Mouse (Mus musculus): ENCODE results near the gene Ccn2. TPM values are rescaled to one million over a fixed set of nuclear protein-coding genes. Genes with fewer than 3 reads are reported as not detected.
A peak's percentile ranks its signal among the peaks of the same experiment; 100 is the strongest.
"Not testable (repeated sequence)": the region's sequence is repeated elsewhere in the genome, so short reads cannot be mapped to it uniquely, and the experiment has no call there.

The Ccn2 gene
- polyA plus RNA-seq, 1 experiment from 2014 or later = 0.84 TPM

GRCm38 (mm10) chr10:24616572-24616971 is 21.3 kb downstream of the Ccn2 start:
- ATAC-seq (ENCODE audit: low read depth); H3K36me3 ChIP-seq (ENCODE audit: control insufficient read depth, insufficient read depth, low read length); H3K4me1 ChIP-seq (ENCODE audit: control insufficient read depth, insufficient read depth, low read length); H3K27me3 ChIP-seq (ENCODE audit: control insufficient read depth, insufficient read depth, low read length); H3K27ac ChIP-seq (ENCODE audit: low read depth, low read length); H3K9me3 ChIP-seq (ENCODE audit: control insufficient read depth, low read length); H3K9ac ChIP-seq (replicated peaks; ENCODE audit: low read depth, low read length); H3K4me2 ChIP-seq (ENCODE audit: low read depth, low read length); H3K4me3 ChIP-seq (ENCODE audit: low read depth, low read length): not testable (repeated sequence)
- 97% methylated on average over 1 of the region's 1 CpGs for WGBS

GRCm38 (mm10) chr10:24621572-24621971 is 26.3 kb downstream of the Ccn2 start:
- no peak for ATAC-seq (ENCODE audit: low read depth)
- Histone ChIP-seq H3K27ac (ENCODE audit: low read depth, low read length) (no peak overlapping the region), H3K36me3 (ENCODE audit: control insufficient read depth, insufficient read depth, low read length) (no peaks in the 10 kb centered on the region), H3K9ac (replicated peaks; ENCODE audit: low read depth, low read length) (no peak overlapping the region), H3K4me1 (ENCODE audit: control insufficient read depth, insufficient read depth, low read length) (no peaks in the 10 kb centered on the region), H3K27me3 (ENCODE audit: control insufficient read depth, insufficient read depth, low read length) (no peaks in the 10 kb centered on the region), H3K4me2 (ENCODE audit: low read depth, low read length) (no peak overlapping the region), H3K4me3 (ENCODE audit: low read depth, low read length) (no peak overlapping the region), H3K9me3 (ENCODE audit: control insufficient read depth, low read length) (no peaks in the 10 kb centered on the region)
- 38% methylated on average over 9 of the region's 9 CpGs for WGBS

GRCm38 (mm10) chr10:24622586-24622985 is 27.3 kb downstream of the Ccn2 start:
- no peaks in the 10 kb centered on the region for H3K27me3 ChIP-seq (ENCODE audit: control insufficient read depth, insufficient read depth, low read length)
- 27% methylated on average over 7 of the region's 7 CpGs for WGBS
- ATAC-seq (ENCODE audit: low read depth) = no peak

GRCm38 (mm10) chr10:24625060-24625701 is 29.9 kb downstream of the Ccn2 start:
- no peak overlapping the region for H3K9ac ChIP-seq (replicated peaks; ENCODE audit: low read depth, low read length)
- H3K4me2 ChIP-seq (ENCODE audit: low read depth, low read length) = peak overlapping the region; percentile 12; the same call in 1 of the 2 replicates
- WGBS = 36% methylated on average over 24 of the region's 24 CpGs
- no peak overlapping the region for H3K4me3 ChIP-seq (ENCODE audit: low read depth, low read length)
- peak; percentile 59 for ATAC-seq (ENCODE audit: low read depth)
- H3K9me3 ChIP-seq (ENCODE audit: control insufficient read depth, low read length) = no peaks in the 10 kb centered on the region
- H3K36me3 ChIP-seq (ENCODE audit: control insufficient read depth, insufficient read depth, low read length) = no peaks in the 10 kb centered on the region
- no peak overlapping the region for H3K27ac ChIP-seq (ENCODE audit: low read depth, low read length)
- H3K4me1 ChIP-seq (ENCODE audit: control insufficient read depth, insufficient read depth, low read length) = no peaks in the 10 kb centered on the region
- no peaks in the 10 kb centered on the region for H3K27me3 ChIP-seq (ENCODE audit: control insufficient read depth, insufficient read depth, low read length)

More at GRCm38 (mm10) chr10:24622586-24622985, 27.3 kb downstream of the Ccn2 start:
- no peak overlapping the region for H3K27ac ChIP-seq (ENCODE audit: low read depth, low read length)
- H3K4me3 ChIP-seq (ENCODE audit: low read depth, low read length) = no peak overlapping the region
- H3K4me2 ChIP-seq (ENCODE audit: low read depth, low read length) = no peak overlapping the region
- no peaks in the 10 kb centered on the region for H3K9me3 ChIP-seq (ENCODE audit: control insufficient read depth, low read length)
- H3K4me1 ChIP-seq (ENCODE audit: control insufficient read depth, insufficient read depth, low read length) = no peaks in the 10 kb centered on the region
- H3K36me3 ChIP-seq (ENCODE audit: control insufficient read depth, insufficient read depth, low read length) = no peaks in the 10 kb centered on the region
- no peak overlapping the region for H3K9ac ChIP-seq (replicated peaks; ENCODE audit: low read depth, low read length)

- Histone ChIP-seq H3K9me3 (ENCODE audit: control insufficient read depth, low read length) (no peaks in the 10 kb centered on the region), H3K27me3 (ENCODE audit: control insufficient read depth, insufficient read depth, low read length) (no peaks in the 10 kb centered on the region), H3K36me3 (ENCODE audit: control insufficient read depth, insufficient read depth, low read length) (no peaks in the 10 kb centered on the region), H3K4me3 (ENCODE audit: low read depth, low read length) (no peak overlapping the region), H3K4me1 (ENCODE audit: control insufficient read depth, insufficient read depth, low read length) (no peaks in the 10 kb centered on the region), H3K9ac (replicated peaks; ENCODE audit: low read depth, low read length) (no peak overlapping the region), H3K27ac (ENCODE audit: low read depth, low read length) (no peak overlapping the region), H3K4me2 (ENCODE audit: low read depth, low read length) (no peak overlapping the region)
- 74% methylated on average over 12 of the region's 12 CpGs for WGBS
- ATAC-seq (ENCODE audit: low read depth) = no peak
Measured at GRCm38 (mm10) chr10:24627262-24627661, 32.0 kb downstream of the Ccn2 start.

- Histone ChIP-seq H3K27me3 (ENCODE audit: control insufficient read depth, insufficient read depth, low read length) (no peaks in the 10 kb centered on the region), H3K4me2 (ENCODE audit: low read depth, low read length) (no peak overlapping the region), H3K4me3 (ENCODE audit: low read depth, low read length) (no peak overlapping the region), H3K9me3 (ENCODE audit: control insufficient read depth, low read length) (no peaks in the 10 kb centered on the region), H3K4me1 (ENCODE audit: control insufficient read depth, insufficient read depth, low read length) (no peaks in the 10 kb centered on the region), H3K9ac (replicated peaks; ENCODE audit: low read depth, low read length) (no peak overlapping the region), H3K27ac (ENCODE audit: low read depth, low read length) (no peak overlapping the region), H3K36me3 (ENCODE audit: control insufficient read depth, insufficient read depth, low read length) (no peaks in the 10 kb centered on the region)
- 84% methylated on average over 9 of the region's 9 CpGs for WGBS
- no peak for ATAC-seq (ENCODE audit: low read depth)
Measured at GRCm38 (mm10) chr10:24628466-24628865, 33.2 kb downstream of the Ccn2 start.

GRCm38 (mm10) chr10:24629086-24629720 is 34.0 kb downstream of the Ccn2 start:
- no peak overlapping the region for H3K9ac ChIP-seq (replicated peaks; ENCODE audit: low read depth, low read length)
- H3K4me1 ChIP-seq (ENCODE audit: control insufficient read depth, insufficient read depth, low read length) = no peaks in the 10 kb centered on the region
- H3K36me3 ChIP-seq (ENCODE audit: control insufficient read depth, insufficient read depth, low read length) = no peaks in the 10 kb centered on the region
- H3K27me3 ChIP-seq (ENCODE audit: control insufficient read depth, insufficient read depth, low read length) = no peaks in the 10 kb centered on the region
- no peak overlapping the region for H3K27ac ChIP-seq (ENCODE audit: low read depth, low read length)
- 46% methylated on average over 9 of the region's 9 CpGs for WGBS
- H3K4me3 ChIP-seq (ENCODE audit: low read depth, low read length) = no peak overlapping the region
- no peaks in the 10 kb centered on the region for H3K9me3 ChIP-seq (ENCODE audit: control insufficient read depth, low read length)
- H3K4me2 ChIP-seq (ENCODE audit: low read depth, low read length) = no peak overlapping the region
- ATAC-seq (ENCODE audit: low read depth) = no peak

GRCm38 (mm10) chr10:24630469-24631081 is 35.3 kb downstream of the Ccn2 start:
- Histone ChIP-seq H3K9ac (replicated peaks; ENCODE audit: low read depth, low read length) (no peak overlapping the region), H3K4me2 (ENCODE audit: low read depth, low read length) (peak overlapping the region; percentile 35; the same call in 1 of the 2 replicates), H3K4me3 (ENCODE audit: low read depth, low read length) (no peak overlapping the region), H3K27ac (ENCODE audit: low read depth, low read length) (no peak overlapping the region), H3K27me3 (ENCODE audit: control insufficient read depth, insufficient read depth, low read length) (no peaks in the 10 kb centered on the region), H3K36me3 (ENCODE audit: control insufficient read depth, insufficient read depth, low read length) (no peaks in the 10 kb centered on the region), H3K4me1 (ENCODE audit: control insufficient read depth, insufficient read depth, low read length) (no peaks in the 10 kb centered on the region), H3K9me3 (ENCODE audit: control insufficient read depth, low read length) (no peaks in the 10 kb centered on the region)
- ATAC-seq (ENCODE audit: low read depth) = peak; percentile 69
- 22% methylated on average over 18 of the region's 18 CpGs for WGBS

- Histone ChIP-seq H3K9ac (replicated peaks; ENCODE audit: low read depth, low read length) (no peak overlapping the region), H3K4me1 (ENCODE audit: control insufficient read depth, insufficient read depth, low read length) (no peaks in the 10 kb centered on the region), H3K9me3 (ENCODE audit: control insufficient read depth, low read length) (no peaks in the 10 kb centered on the region), H3K36me3 (ENCODE audit: control insufficient read depth, insufficient read depth, low read length) (no peaks in the 10 kb centered on the region), H3K4me2 (ENCODE audit: low read depth, low read length) (no peak overlapping the region), H3K27ac (ENCODE audit: low read depth, low read length) (no peak overlapping the region), H3K27me3 (ENCODE audit: control insufficient read depth, insufficient read depth, low read length) (no peaks in the 10 kb centered on the region), H3K4me3 (ENCODE audit: low read depth, low read length) (no peak overlapping the region)
- ATAC-seq (ENCODE audit: low read depth) = peak; percentile 28; the same call in 1 of the 2 replicates
- WGBS = 93% methylated on average over 5 of the region's 5 CpGs
Measured at GRCm38 (mm10) chr10:24631122-24631521, 35.9 kb downstream of the Ccn2 start.
